8 mouse cellular contexts compared by ENCODE assay signal in genomic region chr5:144258687-144259086, GRCm38 (mm10). TPM values are rescaled to one million over a fixed set of nuclear protein-coding genes. Genes with fewer than 3 reads are reported as not detected.
A peak's percentile ranks its signal among the peaks of the same experiment; 100 is the strongest.
DNase-seq lines count a peak whose midpoint lies in the region; ATAC-seq lines count a peak whose summit lies in the region.

No protein-coding gene starts in this region.

- H3K79me2 ChIP-seq in macrophage (ENCODE audit: inconsistent target) = peaks cover 88% of the 10 kb centered on the region

- H3K27ac ChIP-seq in embryonic facial prominence, embryonic 10.5 days (replicated peaks) = peak overlapping the region; percentile 98; the same call in 1 of the 2 replicates
- H3K27ac ChIP-seq in hindbrain, embryonic 16.5 days (ENCODE audit: low read depth, low read length) = no peak overlapping the region
- peak overlapping the region; percentile 92 for H3K27ac ChIP-seq in macrophage

- H3K4me2 ChIP-seq in hindbrain, embryonic 16.5 days (ENCODE audit: low read length) = peak overlapping the region; percentile 81

- H3K27me3 ChIP-seq in embryonic facial prominence, embryonic 10.5 days (replicated peaks; ENCODE audit: low read depth, poor library complexity, severe bottlenecking) = no peaks in the 10 kb centered on the region
- no peaks in the 10 kb centered on the region for H3K27me3 ChIP-seq in hindbrain, embryonic 16.5 days (replicated peaks; ENCODE audit: control insufficient read depth, insufficient read depth, low read length)

- peaks cover 74% of the 10 kb centered on the region for H3K4me1 ChIP-seq in embryonic facial prominence, embryonic 10.5 days
- H3K4me1 ChIP-seq in hindbrain, embryonic 16.5 days (ENCODE audit: control insufficient read depth, insufficient read depth, low read depth, low read length) = peaks cover 42% of the 10 kb centered on the region

- peak overlapping the region; percentile 95 for H3K4me3 ChIP-seq in embryonic facial prominence, embryonic 10.5 days
- H3K4me3 ChIP-seq in hindbrain, embryonic 16.5 days (ENCODE audit: low read length) = no peak overlapping the region
- H3K4me3 ChIP-seq in macrophage (ENCODE audit: inconsistent target) = peak overlapping the region; percentile 62; the same call in 1 of the 2 replicates

- H3K9me3 ChIP-seq in embryonic facial prominence, embryonic 10.5 days = no peaks in the 10 kb centered on the region
- H3K9me3 ChIP-seq in hindbrain, embryonic 16.5 days (ENCODE audit: control insufficient read depth, low read length) = no peaks in the 10 kb centered on the region

- peak; percentile 21 for DNase-seq in cerebellum, adult 11-12 months
- DNase-seq in cerebellum, postnatal 10 days = no peak
- no peak for DNase-seq in embryonic facial prominence, embryonic 10.5 days (ENCODE audit: low spot score)
- no peak for DNase-seq in retina, postnatal 1 day
- DNase-seq in embryo, embryonic 10 days (ENCODE audit: low spot score) = no peak

- peaks cover 62% of the 10 kb centered on the region for H3K36me3 ChIP-seq in embryonic facial prominence, embryonic 10.5 days (replicated peaks)
- no peaks in the 10 kb centered on the region; the same call in 1 of the 2 replicates for H3K36me3 ChIP-seq in hindbrain, embryonic 16.5 days (ENCODE audit: control insufficient read depth, insufficient read depth, low read length)
- peaks cover 55% of the 10 kb centered on the region for H3K36me3 ChIP-seq in macrophage (ENCODE audit: inconsistent target)

- no peak for ATAC-seq in hindbrain, embryonic 16.5 days
- no peak for ATAC-seq in cerebellum, adult (ENCODE audit: insufficient number of reproducible peaks, low FRiP score, low TSS enrichment)

- H3K9ac ChIP-seq in hindbrain, embryonic 16.5 days (ENCODE audit: low read depth, low read length) = peak overlapping the region; percentile 1; the same call in 1 of the 2 replicates

- 16% methylated on average over 2 of the region's 2 CpGs for WGBS in embryonic facial prominence, embryonic 10.5 days
- 0% methylated on average over 1 of the region's 2 CpGs for WGBS in hindbrain, embryonic 16.5 days
- WGBS in macrophage (ENCODE audit: missing documents) = 58% methylated on average over 2 of the region's 2 CpGs

RNA-seq across cellular contexts. Expression of gene Bri3, which starts 14.4 kb away (rescaled TPM):
- 119 and 124 TPM in 2 replicates for polyA plus RNA-seq in embryonic facial prominence, embryonic 10.5 days (2016; fragmentation: Nextera tagmentation; extraction: Ambion mirVana)
- polyA plus RNA-seq in hindbrain, embryonic 16.5 days (2015; fragmentation: Nextera tagmentation; extraction: Ambion mirVana) = 80.7 and 90.7 TPM in 2 replicates
- 100 to 1,000 TPM in 22 of 26 experiments, 10 to 100 TPM in 4; 58.8 to 230 (median 146) TPM for total RNA-seq in macrophage (2018; cell fraction: chromatin; rRNA removed)
- 100 to 1,000 TPM; 542 to 899 (median 688) TPM for total RNA-seq in macrophage (2018; cell fraction: cytosol; rRNA removed)
- total RNA-seq in macrophage (2018; cell fraction: nucleus; rRNA removed) = 100 to 1,000 TPM; 108 to 411 (median 269) TPM
- polyA plus RNA-seq in macrophage (2018) = 238 to 490 TPM (median 271 TPM) in 3 replicates

RNA-seq across cellular contexts. Expression of gene Tecpr1, which starts 35.3 kb away (rescaled TPM):
- 19.3 and 21.1 TPM in 2 replicates for polyA plus RNA-seq in embryonic facial prominence, embryonic 10.5 days (2016; fragmentation: Nextera tagmentation; extraction: Ambion mirVana)
- polyA plus RNA-seq in hindbrain, embryonic 16.5 days (2015; fragmentation: Nextera tagmentation; extraction: Ambion mirVana) = 41.8 and 45.8 TPM in 2 replicates
- 1,000 to 10,000 TPM in 9 of 26 experiments, 100 to 1,000 TPM in 17; 169 to 1,925 (median 703) TPM for total RNA-seq in macrophage (2018; cell fraction: chromatin; rRNA removed)
- 100 to 1,000 TPM in 18 of 26 experiments, 10 to 100 TPM in 8; 66.8 to 322 (median 143) TPM for total RNA-seq in macrophage (2018; cell fraction: cytosol; rRNA removed)
- 1,000 to 10,000 TPM in 5 of 26 experiments, 100 to 1,000 TPM in 21; 163 to 1,406 (median 471) TPM for total RNA-seq in macrophage (2018; cell fraction: nucleus; rRNA removed)
- polyA plus RNA-seq in macrophage (2018) = 61.4 to 244 TPM (median 121 TPM) in 3 replicates
